Mouse (Mus musculus): ENCODE measurements around the gene 1110004F10Rik. TPM values are rescaled to one million over a fixed set of nuclear protein-coding genes. Genes with fewer than 3 reads are reported as not detected.

1110004F10Rik gene
- polyA plus RNA-seq, 1 experiment from 2014 or later, result 295 TPM

DNA sequence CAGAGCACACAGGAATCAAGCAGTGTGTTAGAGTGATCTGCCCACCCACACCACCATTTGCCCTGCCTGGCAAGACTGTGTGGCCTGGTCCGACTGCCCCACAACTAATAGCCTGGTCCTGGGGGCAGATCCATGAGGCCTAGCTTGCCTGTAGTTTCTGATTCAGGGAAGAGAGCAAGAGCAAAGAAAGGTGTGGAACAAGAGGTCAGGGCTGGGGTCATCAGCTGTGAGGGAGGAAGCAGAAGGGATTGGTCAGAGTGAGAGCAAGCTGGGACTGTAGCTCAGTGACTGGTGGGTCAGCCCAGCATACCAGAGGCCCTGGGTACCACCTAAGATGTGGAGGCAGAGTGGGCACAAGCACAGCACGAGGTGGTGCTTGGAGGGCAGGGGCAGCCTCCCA lies 87.9 kb downstream of the 1110004F10Rik start:
- H3K9me3 ChIP-seq, result no peaks in the 10 kb centered on the region
- H3K4me3 ChIP-seq, result no peak overlapping the region
- no peak for ATAC-seq (ENCODE audit: insufficient number of reproducible peaks, insufficient read depth, low FRiP score, low TSS enrichment)
- H3K9ac ChIP-seq, result no peak overlapping the region
- H3K36me3 ChIP-seq, result no peaks in the 10 kb centered on the region
- no peak overlapping the region for H3K4me2 ChIP-seq (replicated peaks)
- no peak overlapping the region for H3K27ac ChIP-seq
- WGBS, result 79% methylated on average over 2 of the region's 2 CpGs
- peaks cover 10% of the 10 kb centered on the region; the same call in 1 of the 2 replicates for H3K4me1 ChIP-seq
- H3K27me3 ChIP-seq, result no peaks in the 10 kb centered on the region

DNA sequence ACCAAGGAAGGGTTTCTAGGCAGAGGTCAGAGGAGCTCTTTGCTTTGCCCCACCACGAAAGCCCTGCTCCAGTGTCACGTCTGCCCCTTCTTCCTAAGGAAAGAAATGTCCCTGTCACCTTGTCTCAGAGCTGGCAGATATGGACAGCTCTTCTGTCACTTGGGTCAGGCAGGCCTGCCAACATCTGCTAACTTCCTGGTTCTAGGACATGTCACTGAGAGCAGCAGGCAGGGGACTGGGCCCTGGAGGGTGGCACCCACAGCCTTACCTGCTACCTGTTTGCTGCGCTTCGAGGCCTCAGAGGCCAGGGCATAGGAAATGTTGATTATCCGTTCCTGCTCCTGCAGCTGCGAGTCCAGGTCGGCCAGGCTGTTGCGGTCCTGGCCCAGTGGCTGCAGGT lies 89.1 kb downstream of the 1110004F10Rik start:
- Histone ChIP-seq H3K9ac (no peak overlapping the region), H3K27me3 (no peaks in the 10 kb centered on the region), H3K9me3 (no peaks in the 10 kb centered on the region), H3K36me3 (no peaks in the 10 kb centered on the region), H3K27ac (no peak overlapping the region), H3K4me3 (no peak overlapping the region), H3K4me2 (replicated peaks) (no peak overlapping the region), H3K4me1 (peaks cover 6% of the 10 kb centered on the region; the same call in 1 of the 2 replicates)
- no peak for ATAC-seq (ENCODE audit: insufficient number of reproducible peaks, insufficient read depth, low FRiP score, low TSS enrichment)
- 90% methylated on average over 8 of the region's 8 CpGs for WGBS

DNA sequence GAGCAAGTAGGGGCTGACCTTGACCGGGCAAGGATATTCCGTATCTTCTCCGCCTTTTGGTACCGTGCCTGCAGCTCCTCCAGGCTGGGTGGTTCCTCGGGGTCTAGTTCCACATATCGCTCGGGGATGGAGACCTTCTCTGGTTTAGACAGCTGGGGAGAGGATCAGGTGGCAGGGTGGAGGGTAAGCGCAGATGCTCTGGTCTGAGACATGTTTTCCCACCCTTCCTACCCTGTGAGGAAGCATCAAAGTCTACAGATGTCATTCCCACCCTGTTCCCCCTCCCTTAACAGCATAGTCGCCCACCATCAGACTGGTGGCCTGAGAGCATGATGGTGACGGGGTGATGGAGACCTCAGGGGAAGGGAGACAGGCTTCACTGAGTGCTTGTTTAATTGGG lies 90.2 kb downstream of the 1110004F10Rik start:
- 82% methylated on average over 10 of the region's 10 CpGs for WGBS
- H3K9ac ChIP-seq, result no peak overlapping the region
- H3K4me2 ChIP-seq (replicated peaks), result no peak overlapping the region
- H3K27ac ChIP-seq, result no peak overlapping the region
- no peaks in the 10 kb centered on the region for H3K36me3 ChIP-seq
- H3K4me1 ChIP-seq, result no peaks in the 10 kb centered on the region; the same call in 1 of the 2 replicates
- H3K9me3 ChIP-seq, result no peaks in the 10 kb centered on the region
- no peaks in the 10 kb centered on the region for H3K27me3 ChIP-seq
- no peak for ATAC-seq (ENCODE audit: insufficient number of reproducible peaks, insufficient read depth, low FRiP score, low TSS enrichment)
- no peak overlapping the region for H3K4me3 ChIP-seq

DNA sequence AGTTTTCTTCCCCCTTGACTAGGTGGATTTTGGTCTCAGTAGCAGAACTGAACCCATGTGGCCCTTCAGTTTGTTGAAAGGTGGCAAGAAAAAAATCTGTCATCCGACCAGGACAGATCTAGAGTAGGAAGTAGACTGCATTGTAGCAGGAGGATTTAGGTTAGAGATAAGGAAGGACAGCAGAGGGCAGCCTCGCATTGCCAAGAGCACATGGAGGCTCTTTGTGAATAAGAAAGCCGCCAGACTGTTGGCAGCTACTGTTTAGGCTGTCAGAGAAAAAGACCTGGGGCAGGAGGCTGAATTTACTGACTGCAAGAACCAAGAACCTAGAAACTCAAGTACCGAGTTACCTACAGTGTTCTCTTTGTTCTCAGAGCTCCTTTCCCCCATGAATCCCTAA lies 92.2 kb downstream of the 1110004F10Rik start:
- WGBS, result 20% methylated on average over 4 of the region's 4 CpGs
- H3K9ac ChIP-seq, result no peak overlapping the region

GRCm38 (mm10) chr7:116132078-116132477 lies 92.9 kb downstream of the 1110004F10Rik start:
- Histone ChIP-seq H3K9ac (no peak overlapping the region), H3K4me2 (replicated peaks) (no peak overlapping the region), H3K4me1 (no peaks in the 10 kb centered on the region; the same call in 1 of the 2 replicates), H3K9me3 (no peaks in the 10 kb centered on the region), H3K36me3 (no peaks in the 10 kb centered on the region), H3K27ac (no peak overlapping the region), H3K4me3 (no peak overlapping the region), H3K27me3 (no peaks in the 10 kb centered on the region)
- 4% methylated on average over 5 of the region's 5 CpGs for WGBS
- ATAC-seq (ENCODE audit: insufficient number of reproducible peaks, insufficient read depth, low FRiP score, low TSS enrichment), result no peak

More for the DNA sequence above, 92.2 kb downstream of the 1110004F10Rik start:
- Histone ChIP-seq H3K4me3 (no peak overlapping the region), H3K27me3 (no peaks in the 10 kb centered on the region), H3K4me1 (no peaks in the 10 kb centered on the region; the same call in 1 of the 2 replicates), H3K9me3 (no peaks in the 10 kb centered on the region), H3K27ac (no peak overlapping the region), H3K4me2 (replicated peaks) (no peak overlapping the region), H3K36me3 (no peaks in the 10 kb centered on the region)
- ATAC-seq (ENCODE audit: insufficient number of reproducible peaks, insufficient read depth, low FRiP score, low TSS enrichment), result no peak

- WGBS, result 82% methylated on average over 31 of the region's 31 CpGs
Observed at GRCm38 (mm10) chr7:116134413-116135292, 95.5 kb downstream of the 1110004F10Rik start.

GRCm38 (mm10) chr7:116137149-116137548 lies 98.0 kb downstream of the 1110004F10Rik start:
- no peaks in the 10 kb centered on the region; the same call in 1 of the 2 replicates for H3K4me1 ChIP-seq
- H3K4me3 ChIP-seq, result no peak overlapping the region
- no peak overlapping the region for H3K4me2 ChIP-seq (replicated peaks)
- no peaks in the 10 kb centered on the region for H3K27me3 ChIP-seq
- no peaks in the 10 kb centered on the region for H3K9me3 ChIP-seq
- no peak overlapping the region for H3K9ac ChIP-seq
- 78% methylated on average over 12 of the region's 12 CpGs for WGBS
- H3K27ac ChIP-seq, result no peak overlapping the region
- H3K36me3 ChIP-seq, result no peaks in the 10 kb centered on the region
- ATAC-seq (ENCODE audit: insufficient number of reproducible peaks, insufficient read depth, low FRiP score, low TSS enrichment), result no peak

More at GRCm38 (mm10) chr7:116134413-116135292, 95.5 kb downstream of the 1110004F10Rik start:
- H3K4me2 ChIP-seq (replicated peaks), result no peak overlapping the region
- H3K36me3 ChIP-seq, result no peaks in the 10 kb centered on the region
- H3K27ac ChIP-seq, result no peak overlapping the region
- no peaks in the 10 kb centered on the region; the same call in 1 of the 2 replicates for H3K4me1 ChIP-seq
- no peak for ATAC-seq (ENCODE audit: insufficient number of reproducible peaks, insufficient read depth, low FRiP score, low TSS enrichment)
- no peak overlapping the region for H3K4me3 ChIP-seq
- no peak overlapping the region for H3K9ac ChIP-seq
- H3K27me3 ChIP-seq, result no peaks in the 10 kb centered on the region
- H3K9me3 ChIP-seq, result no peaks in the 10 kb centered on the region

- H3K27ac ChIP-seq, result no peak overlapping the region
- no peak for ATAC-seq (ENCODE audit: insufficient number of reproducible peaks, insufficient read depth, low FRiP score, low TSS enrichment)
- WGBS, result 77% methylated on average over 3 of the region's 3 CpGs
Observed at GRCm38 (mm10) chr7:116137671-116138070, 98.5 kb downstream of the 1110004F10Rik start.

DNA sequence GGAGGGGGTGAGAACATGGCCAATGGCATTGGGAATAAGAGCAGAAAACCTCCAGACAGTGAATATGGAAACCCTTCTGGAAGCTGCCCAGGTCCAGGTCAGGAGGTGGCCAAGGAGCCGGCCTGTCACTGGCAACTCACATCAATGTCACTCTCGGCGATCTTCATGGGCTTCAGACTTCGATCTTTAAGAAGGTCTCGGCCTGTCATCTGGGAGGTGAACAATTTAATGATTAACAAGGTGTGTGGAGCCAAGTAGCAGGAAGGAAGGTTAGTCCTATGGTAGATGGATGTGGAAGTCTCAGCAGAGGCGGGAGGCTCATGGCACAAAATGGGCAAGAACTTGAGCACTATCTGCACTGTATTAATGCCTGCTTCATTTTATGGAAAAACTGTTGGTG lies 105.8 kb downstream of the 1110004F10Rik start:
- no peaks in the 10 kb centered on the region for H3K27me3 ChIP-seq
- no peaks in the 10 kb centered on the region for H3K36me3 ChIP-seq
- H3K9ac ChIP-seq, result no peak overlapping the region
- ATAC-seq (ENCODE audit: insufficient number of reproducible peaks, insufficient read depth, low FRiP score, low TSS enrichment), result no peak
- 93% methylated on average over 6 of the region's 6 CpGs for WGBS
- H3K27ac ChIP-seq, result no peak overlapping the region
- no peaks in the 10 kb centered on the region for H3K9me3 ChIP-seq
- H3K4me3 ChIP-seq, result no peak overlapping the region
- H3K4me2 ChIP-seq (replicated peaks), result no peak overlapping the region
- no peaks in the 10 kb centered on the region for H3K4me1 ChIP-seq

More at GRCm38 (mm10) chr7:116137671-116138070, 98.5 kb downstream of the 1110004F10Rik start:
- Histone ChIP-seq H3K9me3 (no peaks in the 10 kb centered on the region), H3K4me3 (no peak overlapping the region), H3K4me2 (replicated peaks) (no peak overlapping the region), H3K27me3 (no peaks in the 10 kb centered on the region), H3K9ac (no peak overlapping the region), H3K36me3 (no peaks in the 10 kb centered on the region), H3K4me1 (no peaks in the 10 kb centered on the region)

- WGBS, result 88% methylated on average over 2 of the region's 2 CpGs
- Histone ChIP-seq H3K36me3 (no peaks in the 10 kb centered on the region), H3K4me1 (no peaks in the 10 kb centered on the region)
Observed at GRCm38 (mm10) chr7:116147114-116147513, 107.9 kb downstream of the 1110004F10Rik start.

DNA sequence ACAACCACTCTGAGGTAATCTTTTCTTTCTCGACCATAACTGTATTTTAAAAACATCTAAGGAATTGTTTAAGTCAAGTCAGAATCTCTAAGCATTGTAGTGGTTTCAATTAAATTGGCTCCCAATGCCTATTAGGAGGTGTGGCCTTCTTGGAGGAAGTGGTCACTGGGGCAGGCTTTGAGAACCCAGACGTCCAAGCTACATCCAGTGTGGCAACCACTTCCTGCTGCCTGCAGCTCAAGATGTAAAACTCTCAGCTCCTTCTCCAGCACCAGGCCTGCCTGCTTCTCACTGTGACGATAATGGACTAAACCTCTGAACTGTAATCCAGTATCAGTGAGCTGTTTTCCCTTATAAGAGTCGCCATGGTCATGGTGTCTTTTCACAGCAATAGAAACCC lies 110.4 kb downstream of the 1110004F10Rik start:
- H3K36me3 ChIP-seq, result no peaks in the 10 kb centered on the region
- H3K4me1 ChIP-seq, result no peaks in the 10 kb centered on the region
- no peak overlapping the region for H3K9ac ChIP-seq
- H3K4me2 ChIP-seq (replicated peaks), result no peak overlapping the region
- H3K27me3 ChIP-seq, result no peaks in the 10 kb centered on the region
- WGBS, result 58% methylated on average over 4 of the region's 4 CpGs
- H3K27ac ChIP-seq, result no peak overlapping the region
- no peak overlapping the region for H3K4me3 ChIP-seq
- no peak for ATAC-seq (ENCODE audit: insufficient number of reproducible peaks, insufficient read depth, low FRiP score, low TSS enrichment)
- no peaks in the 10 kb centered on the region for H3K9me3 ChIP-seq

More at GRCm38 (mm10) chr7:116147114-116147513, 107.9 kb downstream of the 1110004F10Rik start:
- Histone ChIP-seq H3K9ac (no peak overlapping the region), H3K27me3 (no peaks in the 10 kb centered on the region), H3K27ac (no peak overlapping the region), H3K9me3 (no peaks in the 10 kb centered on the region), H3K4me3 (no peak overlapping the region), H3K4me2 (replicated peaks) (no peak overlapping the region)
- ATAC-seq (ENCODE audit: insufficient number of reproducible peaks, insufficient read depth, low FRiP score, low TSS enrichment), result no peak

DNA sequence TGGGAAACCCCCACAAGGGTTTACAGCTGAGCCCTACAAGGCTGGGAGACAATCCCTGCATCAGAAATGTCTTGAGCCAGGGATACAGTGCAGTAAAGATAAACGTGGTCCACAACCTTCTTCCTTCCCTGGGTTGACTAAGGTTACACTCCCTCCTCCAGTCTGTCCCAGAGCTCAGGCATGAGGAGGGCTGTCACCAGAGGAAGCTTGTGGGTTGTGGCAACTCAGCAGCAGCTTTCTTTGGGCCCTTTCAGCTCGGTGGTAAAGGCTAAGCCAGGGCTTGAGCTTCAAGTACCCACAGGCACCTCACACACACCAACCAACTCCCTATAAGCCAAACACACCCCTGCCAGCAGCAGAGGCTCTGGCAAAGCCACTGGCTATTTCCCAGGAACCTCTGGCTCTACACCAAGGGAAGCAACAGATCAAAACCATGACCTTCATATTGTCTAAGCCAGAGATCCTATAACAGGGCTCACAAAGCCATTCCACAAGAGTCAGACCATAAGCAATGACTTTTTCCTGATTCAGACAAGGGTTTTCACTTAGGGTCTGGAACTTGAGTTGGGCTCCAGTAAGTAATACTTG lies 114.7 kb downstream of the 1110004F10Rik start:
- Histone ChIP-seq H3K4me3 (no peak overlapping the region), H3K9ac (no peak overlapping the region), H3K9me3 (no peaks in the 10 kb centered on the region), H3K4me1 (no peaks in the 10 kb centered on the region), H3K27ac (no peak overlapping the region), H3K4me2 (replicated peaks) (no peak overlapping the region), H3K36me3 (no peaks in the 10 kb centered on the region), H3K27me3 (no peaks in the 10 kb centered on the region)
- 54% methylated on average over 2 of the region's 2 CpGs for WGBS
- ATAC-seq (ENCODE audit: insufficient number of reproducible peaks, insufficient read depth, low FRiP score, low TSS enrichment), result no peak

All from embryonic facial prominence, embryonic 12.5 days (tissue).